ENCODE assay signal across 21 mouse cellular contexts in the genomic region with DNA sequence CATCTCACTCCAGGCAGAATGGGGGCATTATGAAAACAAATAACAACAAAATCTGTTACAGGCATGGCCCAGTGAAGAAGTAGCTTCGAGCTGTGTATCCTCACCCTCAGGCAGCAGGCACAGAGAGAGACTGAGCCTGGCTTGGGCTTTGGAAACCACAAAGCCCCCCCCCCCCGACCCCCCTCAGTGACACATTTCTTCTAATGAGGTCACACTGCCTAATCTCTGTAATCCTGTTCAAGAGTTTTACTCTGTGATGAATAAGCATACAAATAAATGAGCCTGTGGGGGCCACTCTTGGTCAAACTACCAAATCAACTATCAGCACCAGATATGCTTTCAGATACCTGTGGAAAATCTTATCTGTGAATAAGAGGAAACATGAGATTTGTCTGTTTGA.
DNase-seq lines count a peak whose midpoint lies in the region; ATAC-seq lines count a peak whose summit lies in the region.
"Had no signal": no experiment of that assay in that cellular context is flagged by ENCODE, and none has a peak within 500 bp of the region (broad histone marks: within the 10 kb centered on the region; RNA-seq: fewer than 3 reads in every experiment).

No protein-coding gene starts in this region.

- peak; percentile 52 for DNase-seq in retina, adult 2 months (ENCODE audit: low read depth, low spot score)
- DNase-seq in retina, embryonic 14.5 days (ENCODE audit: low spot score) = no peak
- DNase-seq in Muller cell, postnatal 12 days (ENCODE audit: inconsistent ontology term) = peak; percentile 27
- peak; percentile 72 for DNase-seq in retina, postnatal 1 day
- peak; percentile 30 for DNase-seq in retina, postnatal 7 days (ENCODE audit: low read depth, low spot score)
- no peak for DNase-seq in spleen, postnatal 36 days (ENCODE audit: low spot score in 2 of 2)
- no peak for DNase-seq in left cerebral cortex, adult 9 months (ENCODE audit: low spot score in 2 of 2)
- DNase-seq: adrenal gland, adult 2 months; adrenal gland, adult 8-10 months; adrenal gland, postnatal 10 days; adrenal gland, postnatal 14 days; adrenal gland, postnatal 25 days; adrenal gland, postnatal 36 days; B cell, adult 2 months; cerebellum, adult 11 months; cerebellum, adult 11-12 months; cerebellum, adult 18-20 months had no signal

- ATAC-seq in erythroid progenitor cell, adult 5-6 weeks (replicated peaks; ENCODE audit: low FRiP score, poor library complexity, severe bottlenecking) = no peak
- ATAC-seq: activated CD4-positive, CD25-positive, alpha-beta regulatory T cell, adult 4 months; CD4-positive, CD25-positive, alpha-beta regulatory T cell, adult 4 months; Patski had no signal

Comparison
In these comparisons a context has a peak if more than half of its experiments do, and no peak if none do; other contexts are left out.
1. DNase-seq: peak in retina, adult 2 months (single experiment), Muller cell, postnatal 12 days (single experiment), retina, postnatal 1 day (single experiment) and retina, postnatal 7 days (single experiment); none in retina, embryonic 14.5 days (single experiment), spleen, postnatal 36 days (0 of 2) and left cerebral cortex, adult 9 months (0 of 2).